Mouse (Mus musculus) cerebellum, adult 9-10 months (tissue): ENCODE data around the gene Gm20219.

Experiments
- DNase-seq: peaks from one replicate; pipeline ENCODE4 v3.0.0; 2022

The Gm20219 gene

GRCm38 (mm10) chr17:56554122-56554551, at the start of gene Gm20219:
TSS of gene Gm20219 (minus strand) at chr17:56554387.
- DNase-seq, result no peak

GRCm38 (mm10) chr17:56604070-56604380, 49.8 kb upstream of the Gm20219 start:
- DNase-seq, result no peak

- peak; percentile 53 for DNase-seq
Observed at GRCm38 (mm10) chr17:56603186-56604069, 49.2 kb upstream of the Gm20219 start.

- DNase-seq, result no peak
Observed at GRCm38 (mm10) chr17:56593527-56594271, 39.5 kb upstream of the Gm20219 start.

GRCm38 (mm10) chr17:56592553-56592952, 38.4 kb upstream of the Gm20219 start:
- DNase-seq, result no peak

GRCm38 (mm10) chr17:56588921-56589320, 34.7 kb upstream of the Gm20219 start:
- DNase-seq, result no peak

- DNase-seq, result no peak
Observed at GRCm38 (mm10) chr17:56587773-56588172, 33.6 kb upstream of the Gm20219 start.

GRCm38 (mm10) chr17:56585171-56585821, 31.1 kb upstream of the Gm20219 start:
- no peak for DNase-seq

GRCm38 (mm10) chr17:56584257-56585130, 30.3 kb upstream of the Gm20219 start, which contains the start of the genes Safb2 and Safb:
TSS of gene Safb2 (minus strand) at chr17:56584585.
TSS of gene Safb (plus strand) at chr17:56584825.
- DNase-seq, result peak; percentile 99

- peak; percentile 77 for DNase-seq
Observed at GRCm38 (mm10) chr17:56583611-56584256, 29.5 kb upstream of the Gm20219 start.

GRCm38 (mm10) chr17:56583071-56583470, 28.9 kb upstream of the Gm20219 start:
- DNase-seq, result no peak

- DNase-seq, result no peak
Observed at GRCm38 (mm10) chr17:56572939-56573338, 18.8 kb upstream of the Gm20219 start.

- no peak for DNase-seq
Observed at GRCm38 (mm10) chr17:56572154-56572553, 18.0 kb upstream of the Gm20219 start.

- no peak for DNase-seq
Observed at GRCm38 (mm10) chr17:56570287-56570686, 16.1 kb upstream of the Gm20219 start.

- no peak for DNase-seq
Observed at GRCm38 (mm10) chr17:56567370-56567769, 13.2 kb upstream of the Gm20219 start.

- DNase-seq, result no peak
Observed at GRCm38 (mm10) chr17:56566918-56567317, 12.7 kb upstream of the Gm20219 start.

- DNase-seq, result no peak
Observed at GRCm38 (mm10) chr17:56566293-56566692, 12.1 kb upstream of the Gm20219 start.

GRCm38 (mm10) chr17:56561866-56562265, 7.7 kb upstream of the Gm20219 start:
- no peak for DNase-seq

GRCm38 (mm10) chr17:56560131-56560530, 5.9 kb upstream of the Gm20219 start:
- no peak for DNase-seq

GRCm38 (mm10) chr17:56559386-56559785, 5.2 kb upstream of the Gm20219 start:
- no peak for DNase-seq

- peak; percentile 78 for DNase-seq
Observed at GRCm38 (mm10) chr17:56558448-56558847, 4.3 kb upstream of the Gm20219 start.
